Mouse (Mus musculus) limb, embryonic 12.5 days (tissue): ENCODE measurements around the gene Uvrag. TPM values are rescaled to one million over a fixed set of nuclear protein-coding genes. Genes with fewer than 3 reads are reported as not detected.
A peak's percentile ranks its signal among the peaks of the same experiment; 100 is the strongest.

Experiments used
- ATAC-seq: fragments of 200-750 bp; cut with Nextera tagmentation; 2 replicates; pipeline ENCODE4 v1.8.0; 2017; ENCODE audit warnings: low read depth, moderate TSS enrichment; ENCODE audit not compliant: insufficient number of reproducible peaks, insufficient read depth, low FRiP score, low TSS enrichment
- H3K27ac ChIP-seq: fragments of 300-500 bp; sonication (generic); 2 replicates; pipeline ENCODE4 v1.5.1; 2016; ENCODE audit warnings: mild to moderate bottlenecking, moderate library complexity
- H3K27me3 ChIP-seq: fragments of 300-500 bp; sonication (generic); 2 replicates; pipeline ENCODE4 v1.6.1; 2016; ENCODE audit warnings: mild to moderate bottlenecking, moderate library complexity
- H3K36me3 ChIP-seq: fragments of 300-500 bp; sonication (generic); 2 replicates; pipeline ENCODE4 v1.6.1; 2016; ENCODE audit warnings: mild to moderate bottlenecking, moderate library complexity
- H3K4me1 ChIP-seq: fragments of 300-500 bp; sonication (generic); replicated peaks from 2 replicates; pipeline ENCODE4 v1.6.1; 2016
- H3K4me2 ChIP-seq: fragments of 300-500 bp; sonication (generic); 2 replicates; pipeline ENCODE4 v1.6.1; 2016; ENCODE audit warnings: mild to moderate bottlenecking, moderate library complexity
- H3K4me3 ChIP-seq: fragments of 300-500 bp; sonication (generic); replicated peaks from 2 replicates; pipeline ENCODE4 v1.5.1; 2016; ENCODE audit warnings: mild to moderate bottlenecking
- H3K9ac ChIP-seq: fragments of 300-500 bp; sonication (generic); replicated peaks from 2 replicates; pipeline ENCODE4 v1.6.1; 2016; ENCODE audit warnings: mild to moderate bottlenecking, moderate library complexity
- H3K9me3 ChIP-seq: fragments of 300-500 bp; sonication (generic); 2 replicates; pipeline ENCODE4 v1.6.1; 2016; ENCODE audit warnings: mild to moderate bottlenecking, moderate library complexity
- WGBS: fragments of 180-500 bp; shearing (Covaris S2); methylation state at CpG from one replicate; pipeline ENCODE4 v1.1.7; 2016; 5-methylcytosine and 5-hydroxymethylcytosine counted together
- polyA plus RNA-seq: library from polyadenylated mRNA; unstranded; fragments of >200 nt; fragmentation: Nextera tagmentation; extraction: Ambion mirVana; gene quantifications from 2 replicates; pipeline ENCODE4 v1.2.1, GENCODE M21; 2016

Uvrag gene
- polyA plus RNA-seq, 1 experiment from 2014 or later, result 17.4 TPM

DNA sequence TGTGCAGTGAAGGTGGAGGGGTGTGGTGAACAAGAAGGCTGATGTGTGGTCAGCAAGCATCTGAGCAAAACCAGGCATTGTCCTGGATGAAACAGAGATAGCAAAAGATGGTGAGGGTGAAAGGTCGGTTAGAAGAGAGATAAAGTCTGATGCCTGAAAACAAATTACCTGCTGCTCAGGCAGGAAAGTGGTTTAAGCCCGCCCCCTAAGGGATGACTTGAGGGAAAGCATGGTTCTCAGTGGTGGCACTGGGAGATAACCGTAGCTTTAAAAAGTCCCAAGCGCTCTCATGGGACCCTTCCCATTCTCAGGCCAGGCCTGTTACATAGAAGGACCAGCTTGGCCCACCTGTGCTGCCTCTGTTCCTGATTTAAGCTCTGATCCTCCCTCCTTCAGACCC, 119.7 kb downstream of the Uvrag start:
- peaks cover 25% of the 10 kb centered on the region for H3K4me1 ChIP-seq
- no peak overlapping the region for H3K27ac ChIP-seq
- H3K9ac ChIP-seq, result no peak overlapping the region
- H3K36me3 ChIP-seq, result no peaks in the 10 kb centered on the region
- 22% methylated on average over 4 of the region's 4 CpGs for WGBS
- no peaks in the 10 kb centered on the region for H3K27me3 ChIP-seq
- H3K4me3 ChIP-seq, result no peak overlapping the region
- H3K9me3 ChIP-seq, result no peaks in the 10 kb centered on the region
- ATAC-seq, result no peak
- no peak overlapping the region for H3K4me2 ChIP-seq

- WGBS, result 42% methylated on average over 4 of the region's 4 CpGs
- Histone ChIP-seq H3K9me3 (no peaks in the 10 kb centered on the region), H3K9ac (no peak overlapping the region), H3K4me2 (no peak overlapping the region), H3K27me3 (no peaks in the 10 kb centered on the region), H3K36me3 (no peaks in the 10 kb centered on the region), H3K4me1 (peaks cover 34% of the 10 kb centered on the region), H3K27ac (no peak overlapping the region), H3K4me3 (no peak overlapping the region)
- ATAC-seq, result no peak
Observed at GRCm38 (mm10) chr7:99020353-99020752, 120.6 kb downstream of the Uvrag start.

DNA sequence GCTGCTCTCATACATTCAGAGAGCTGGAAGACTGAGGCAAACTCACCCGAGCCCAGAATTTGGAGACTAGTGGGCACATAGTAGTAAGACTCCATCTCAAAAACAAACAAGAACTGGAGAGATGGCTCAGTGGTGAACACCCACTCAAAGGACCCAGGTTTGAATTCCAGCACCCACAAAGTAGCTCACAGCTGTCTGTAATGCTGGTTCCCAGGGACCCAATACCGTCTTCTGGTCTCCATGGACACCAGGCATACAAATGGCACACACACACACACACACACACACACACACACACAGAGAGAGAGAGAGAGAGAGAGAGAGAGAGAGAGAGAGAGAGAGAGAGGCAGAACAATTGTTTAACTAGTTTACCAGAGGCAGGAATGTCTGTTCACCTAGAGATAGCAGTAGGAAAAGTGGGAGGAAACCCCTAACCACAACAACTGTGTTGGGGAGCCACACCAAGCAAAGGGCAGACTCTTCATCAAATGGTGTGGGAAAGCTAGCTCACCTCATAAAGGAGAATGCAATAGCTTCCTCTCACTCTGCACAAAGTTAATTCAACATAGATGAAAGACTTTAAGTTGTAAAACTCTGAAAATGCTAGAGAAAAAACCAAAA, 123.6 kb downstream of the Uvrag start:
- no peak for ATAC-seq
- WGBS, result 64% methylated on average over 2 of the region's 2 CpGs

GRCm38 (mm10) chr7:99015914-99016313, 125.0 kb downstream of the Uvrag start:
- no peak for ATAC-seq

More for the DNA sequence above, 123.6 kb downstream of the Uvrag start:
- Histone ChIP-seq H3K4me3 (no peak overlapping the region), H3K4me2 (no peak overlapping the region), H3K9me3 (no peaks in the 10 kb centered on the region), H3K36me3 (no peaks in the 10 kb centered on the region), H3K9ac (no peak overlapping the region), H3K4me1 (peaks cover 42% of the 10 kb centered on the region), H3K27me3 (no peaks in the 10 kb centered on the region), H3K27ac (no peak overlapping the region)

GRCm38 (mm10) chr7:99015419-99015818, 125.5 kb downstream of the Uvrag start:
- peak overlapping the region; percentile 53; the same call in 1 of the 2 replicates for H3K27ac ChIP-seq
- WGBS, result 36% methylated on average over 17 of the region's 17 CpGs

More at GRCm38 (mm10) chr7:99015914-99016313, 125.0 kb downstream of the Uvrag start:
- Histone ChIP-seq H3K27me3 (no peaks in the 10 kb centered on the region), H3K4me3 (no peak overlapping the region), H3K27ac (peak overlapping the region; percentile 53; the same call in 1 of the 2 replicates), H3K9me3 (no peaks in the 10 kb centered on the region), H3K4me1 (peaks cover 33% of the 10 kb centered on the region), H3K4me2 (peak overlapping the region; percentile 25), H3K36me3 (no peaks in the 10 kb centered on the region), H3K9ac (no peak overlapping the region)
- WGBS, result 49% methylated on average over 8 of the region's 8 CpGs

DNA sequence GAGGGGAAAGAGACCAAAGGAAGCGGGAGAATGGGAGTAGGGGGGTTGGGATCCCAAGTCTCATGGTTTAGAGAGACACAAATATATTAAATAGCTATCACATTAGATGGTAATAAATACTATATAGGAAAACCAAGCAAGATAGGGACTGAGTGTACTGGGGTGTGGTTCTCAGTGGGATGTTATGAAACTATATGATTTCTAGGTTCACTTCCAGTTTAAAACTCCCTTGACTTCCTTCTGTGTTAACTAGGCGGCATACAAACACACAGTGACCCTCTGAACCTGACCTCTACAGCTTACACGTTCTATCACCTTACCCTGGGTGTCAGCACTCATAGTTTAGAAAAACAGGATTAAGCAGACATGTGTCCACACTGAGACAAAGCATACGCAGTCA, 126.3 kb downstream of the Uvrag start:
- no peaks in the 10 kb centered on the region for H3K9me3 ChIP-seq
- 70% methylated on average over 4 of the region's 4 CpGs for WGBS
- ATAC-seq, result no peak

More at GRCm38 (mm10) chr7:99015419-99015818, 125.5 kb downstream of the Uvrag start:
- no peaks in the 10 kb centered on the region for H3K27me3 ChIP-seq
- peak; percentile 67 for ATAC-seq
- no peaks in the 10 kb centered on the region for H3K36me3 ChIP-seq
- peaks cover 31% of the 10 kb centered on the region for H3K4me1 ChIP-seq
- H3K4me2 ChIP-seq, result peak overlapping the region; percentile 25
- no peaks in the 10 kb centered on the region for H3K9me3 ChIP-seq
- no peak overlapping the region for H3K4me3 ChIP-seq
- no peak overlapping the region for H3K9ac ChIP-seq

GRCm38 (mm10) chr7:99007506-99008354, 133.2 kb downstream of the Uvrag start:
- no peak overlapping the region for H3K27ac ChIP-seq
- WGBS, result 65% methylated on average over 16 of the region's 16 CpGs
- no peaks in the 10 kb centered on the region for H3K27me3 ChIP-seq
- no peaks in the 10 kb centered on the region; the same call in 1 of the 2 replicates for H3K4me1 ChIP-seq
- no peak overlapping the region for H3K4me2 ChIP-seq
- ATAC-seq, result no peak
- no peaks in the 10 kb centered on the region for H3K36me3 ChIP-seq
- H3K9ac ChIP-seq, result no peak overlapping the region
- no peaks in the 10 kb centered on the region for H3K9me3 ChIP-seq
- no peak overlapping the region for H3K4me3 ChIP-seq

More for the DNA sequence above, 126.3 kb downstream of the Uvrag start:
- Histone ChIP-seq H3K27ac (no peak overlapping the region), H3K36me3 (no peaks in the 10 kb centered on the region), H3K27me3 (no peaks in the 10 kb centered on the region), H3K9ac (no peak overlapping the region), H3K4me1 (peaks cover 26% of the 10 kb centered on the region), H3K4me3 (no peak overlapping the region), H3K4me2 (no peak overlapping the region)

GRCm38 (mm10) chr7:99003231-99003630, 137.7 kb downstream of the Uvrag start:
- H3K9me3 ChIP-seq, result no peaks in the 10 kb centered on the region
- 85% methylated on average over 6 of the region's 6 CpGs for WGBS
- no peaks in the 10 kb centered on the region for H3K36me3 ChIP-seq
- peaks cover 4% of the 10 kb centered on the region for H3K4me1 ChIP-seq
- no peaks in the 10 kb centered on the region for H3K27me3 ChIP-seq
- no peak overlapping the region for H3K4me2 ChIP-seq
- no peak overlapping the region for H3K4me3 ChIP-seq
- no peak for ATAC-seq
- H3K27ac ChIP-seq, result no peak overlapping the region
- H3K9ac ChIP-seq, result no peak overlapping the region

DNA sequence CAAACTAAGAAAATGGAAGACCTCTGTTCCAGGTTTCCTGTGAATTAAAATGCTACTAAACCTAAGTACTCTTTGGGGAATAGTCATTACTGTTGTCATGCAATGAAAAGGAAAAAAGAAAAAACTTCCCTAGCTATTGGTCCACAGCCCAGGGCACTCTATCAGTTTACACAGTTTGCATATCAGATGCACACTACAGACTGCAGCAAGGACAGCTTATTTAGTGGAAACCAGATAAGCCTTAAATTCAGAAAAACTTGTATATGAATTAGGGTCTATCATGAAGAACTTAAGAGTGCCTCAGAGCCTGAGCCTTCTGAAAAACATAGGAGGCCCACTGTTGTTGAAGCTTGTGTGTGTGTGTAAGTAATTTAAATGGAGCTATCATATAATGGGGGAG, 142.2 kb downstream of the Uvrag start:
- Histone ChIP-seq H3K9me3 (no peaks in the 10 kb centered on the region), H3K36me3 (no peaks in the 10 kb centered on the region), H3K4me1 (peaks cover 24% of the 10 kb centered on the region), H3K4me2 (no peak overlapping the region), H3K27me3 (no peaks in the 10 kb centered on the region), H3K27ac (no peak overlapping the region), H3K4me3 (no peak overlapping the region), H3K9ac (no peak overlapping the region)
- ATAC-seq, result no peak

- WGBS, result 76% methylated on average over 7 of the region's 7 CpGs
- Histone ChIP-seq H3K9ac (no peak overlapping the region), H3K4me1 (peaks cover 30% of the 10 kb centered on the region), H3K27me3 (no peaks in the 10 kb centered on the region), H3K9me3 (no peaks in the 10 kb centered on the region), H3K36me3 (no peaks in the 10 kb centered on the region), H3K27ac (no peak overlapping the region), H3K4me2 (no peak overlapping the region), H3K4me3 (no peak overlapping the region)
- ATAC-seq, result no peak
Observed at GRCm38 (mm10) chr7:98997760-98998159, 143.2 kb downstream of the Uvrag start.

DNA sequence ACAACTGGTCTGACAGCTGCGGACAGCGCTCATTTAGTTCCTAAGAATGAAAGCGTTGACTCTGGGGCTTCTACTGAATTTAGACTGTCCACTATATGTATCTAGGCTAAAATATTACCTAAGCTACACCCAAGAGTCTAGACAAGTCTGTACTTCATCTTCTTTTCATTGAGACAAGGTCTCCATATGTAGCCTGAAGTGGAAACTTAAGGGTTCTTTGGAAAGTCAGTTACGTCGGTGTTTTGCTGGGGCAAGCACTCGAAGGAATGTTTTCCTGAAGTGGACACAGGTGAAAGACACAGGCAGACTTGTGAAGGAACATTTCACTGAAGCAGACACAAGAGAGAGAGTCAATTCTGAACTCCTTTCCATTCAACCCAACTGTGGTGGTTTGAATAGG, 144.2 kb downstream of the Uvrag start:
- Histone ChIP-seq H3K36me3 (no peaks in the 10 kb centered on the region), H3K9me3 (no peaks in the 10 kb centered on the region), H3K9ac (no peak overlapping the region), H3K4me3 (no peak overlapping the region), H3K4me1 (peaks cover 40% of the 10 kb centered on the region), H3K27me3 (no peaks in the 10 kb centered on the region), H3K27ac (no peak overlapping the region), H3K4me2 (no peak overlapping the region)
- no peak for ATAC-seq
- 90% methylated on average over 6 of the region's 6 CpGs for WGBS
